Mouse (Mus musculus) neural tube, embryonic 12.5 days (tissue): ENCODE data around the gene Etaa1. TPM values are rescaled to one million over a fixed set of nuclear protein-coding genes. Genes with fewer than 3 reads are reported as not detected.
"Not testable (repeated sequence)": the region's sequence is repeated elsewhere in the genome, so short reads cannot be mapped to it uniquely, and the experiment has no call there.

ENCODE experiments used
- ATAC-seq: fragments of 200-750 bp; cut with Nextera tagmentation; 2 replicates; pipeline ENCODE4 v1.8.0; 2017; ENCODE audit warnings: low read depth, mild to moderate bottlenecking, moderate TSS enrichment, moderate library complexity; ENCODE audit not compliant: low FRiP score
- H3K27ac ChIP-seq: fragments of 300-500 bp; sonication (generic); 2 replicates; pipeline ENCODE4 v1.5.1; 2016
- H3K27me3 ChIP-seq: fragments of 300-500 bp; sonication (generic); replicated peaks from 2 replicates; pipeline ENCODE4 v1.6.1; 2016; ENCODE audit warnings: mild to moderate bottlenecking
- H3K36me3 ChIP-seq: fragments of 300-500 bp; sonication (generic); 2 replicates; pipeline ENCODE4 v1.6.1; 2016; ENCODE audit warnings: mild to moderate bottlenecking
- H3K4me1 ChIP-seq: fragments of 300-500 bp; sonication (generic); 2 replicates; pipeline ENCODE4 v1.6.1; 2016
- H3K4me2 ChIP-seq: fragments of 300-500 bp; sonication (generic); replicated peaks from 2 replicates; pipeline ENCODE4 v1.6.1; 2016; ENCODE audit warnings: mild to moderate bottlenecking
- H3K4me3 ChIP-seq: fragments of 300-500 bp; sonication (generic); 2 replicates; pipeline ENCODE4 v1.5.1; 2016
- H3K9ac ChIP-seq: fragments of 300-500 bp; sonication (generic); 2 replicates; pipeline ENCODE4 v1.6.1; 2016; ENCODE audit warnings: mild to moderate bottlenecking
- H3K9me3 ChIP-seq: fragments of 300-500 bp; sonication (generic); 2 replicates; pipeline ENCODE4 v1.6.1; 2016; ENCODE audit warnings: mild to moderate bottlenecking
- WGBS: fragments of 180-500 bp; shearing (Covaris S2); methylation state at CpG from one replicate; pipeline ENCODE4 v1.1.7; 2016; 5-methylcytosine and 5-hydroxymethylcytosine counted together
- polyA plus RNA-seq: library from polyadenylated mRNA; unstranded; fragments of >200 nt; fragmentation: Nextera tagmentation; extraction: Ambion mirVana; gene quantifications from 2 replicates; pipeline ENCODE4 v1.2.1, GENCODE M21; 2016

Gene Etaa1
- polyA plus RNA-seq, 1 experiment from 2014 or later, result 13.7 TPM

- ATAC-seq, H3K27me3 ChIP-seq: not testable (repeated sequence)
These were observed 52.7 kb downstream of the Etaa1 start for GRCm38 (mm10) chr11:17900996-17901395.

More at GRCm38 (mm10) chr11:17900996-17901395, 52.7 kb downstream of the Etaa1 start:
- not testable (repeated sequence) for H3K9ac ChIP-seq, H3K4me3 ChIP-seq, H3K4me2 ChIP-seq, H3K4me1 ChIP-seq, H3K27ac ChIP-seq, H3K36me3 ChIP-seq, H3K9me3 ChIP-seq
- 86% methylated on average over 4 of the region's 4 CpGs for WGBS
